Mouse (Mus musculus): ENCODE measurements at regions not wholly inside any gene's neighbourhood (a gene's known extent, or its start where the extent isn't known, plus 50 kb on each side); places are given as distances from the start of the nearest gene placed in this dataset.
A peak's percentile ranks its signal among the peaks of the same experiment; 100 is the strongest.

DNA sequence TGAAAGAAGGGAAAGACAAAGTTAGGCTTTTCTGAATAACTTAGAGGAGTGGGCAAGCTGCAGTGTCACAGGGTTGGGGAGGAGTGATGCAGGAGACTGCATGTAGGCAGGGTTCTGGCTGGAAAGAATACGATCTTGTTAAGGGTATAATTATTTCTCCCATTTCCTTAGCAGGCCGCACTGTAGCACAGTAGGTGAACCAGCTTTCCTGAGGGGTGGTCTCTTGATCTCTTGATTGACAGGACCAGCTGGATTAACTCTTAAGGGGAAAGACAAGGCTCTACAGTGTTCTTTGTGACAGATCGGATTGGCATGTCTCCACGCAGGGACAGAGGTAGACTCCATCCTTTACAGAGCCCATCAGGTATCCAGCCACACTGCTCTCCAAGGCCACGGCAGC lies 54.5 kb upstream of the Meis1 start:
- DNase-seq (ENCODE audit: low read depth, low spot score) = no peak

DNA sequence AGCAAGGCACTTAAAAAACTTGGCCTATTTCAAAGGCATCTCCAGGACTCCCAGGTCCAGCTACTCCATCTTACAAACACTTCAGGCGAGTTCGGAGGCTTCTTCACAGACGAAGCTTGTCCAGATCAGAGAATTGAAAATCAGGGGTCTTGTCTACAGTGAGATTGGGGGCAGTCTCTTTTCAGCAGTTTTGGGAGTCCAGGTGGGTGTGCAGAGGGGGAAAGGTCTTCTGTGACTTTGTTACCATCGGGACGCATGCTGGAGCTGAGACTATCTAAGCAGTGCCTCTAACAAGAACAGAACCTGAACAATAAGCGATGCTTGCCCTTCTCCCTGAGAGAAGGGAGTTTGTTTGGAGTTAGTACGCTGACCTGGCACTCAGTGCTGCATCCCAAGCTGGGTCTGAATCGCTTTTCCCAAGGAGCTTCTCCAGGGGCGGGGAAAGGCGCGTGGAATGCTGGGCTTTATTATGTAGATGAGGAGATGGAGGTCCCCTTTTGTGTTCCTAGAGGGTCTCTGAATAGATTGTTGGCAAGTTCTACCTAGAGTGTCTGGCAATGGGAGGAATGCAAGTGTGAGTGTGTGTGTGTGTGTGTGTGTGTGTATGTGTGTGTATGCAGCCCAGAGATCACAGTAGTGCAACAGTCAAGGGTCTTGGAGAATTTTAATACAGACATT lies 55.2 kb upstream of the Meis1 start:
- no peak for DNase-seq (ENCODE audit: low read depth, low spot score)

GRCm38 (mm10) chr11:19091101-19091857 lies 72.5 kb upstream of the Meis1 start:
- peak; percentile 22 for DNase-seq (ENCODE audit: low read depth, low spot score)

- DNase-seq (ENCODE audit: low read depth, low spot score) = no peak
Measured at GRCm38 (mm10) chr11:19092967-19093745, 74.4 kb upstream of the Meis1 start.

GRCm38 (mm10) chr11:19093749-19094148 lies 75.0 kb upstream of the Meis1 start:
- no peak for DNase-seq (ENCODE audit: low read depth, low spot score)

GRCm38 (mm10) chr11:19094183-19094582 lies 75.4 kb upstream of the Meis1 start:
- no peak for DNase-seq (ENCODE audit: low read depth, low spot score)

- DNase-seq (ENCODE audit: low read depth, low spot score) = no peak
Measured at GRCm38 (mm10) chr11:19102981-19103568, 84.3 kb upstream of the Meis1 start.

- no peak for DNase-seq (ENCODE audit: low read depth, low spot score)
Measured at GRCm38 (mm10) chr11:19107180-19107579, 88.4 kb upstream of the Meis1 start.

DNA sequence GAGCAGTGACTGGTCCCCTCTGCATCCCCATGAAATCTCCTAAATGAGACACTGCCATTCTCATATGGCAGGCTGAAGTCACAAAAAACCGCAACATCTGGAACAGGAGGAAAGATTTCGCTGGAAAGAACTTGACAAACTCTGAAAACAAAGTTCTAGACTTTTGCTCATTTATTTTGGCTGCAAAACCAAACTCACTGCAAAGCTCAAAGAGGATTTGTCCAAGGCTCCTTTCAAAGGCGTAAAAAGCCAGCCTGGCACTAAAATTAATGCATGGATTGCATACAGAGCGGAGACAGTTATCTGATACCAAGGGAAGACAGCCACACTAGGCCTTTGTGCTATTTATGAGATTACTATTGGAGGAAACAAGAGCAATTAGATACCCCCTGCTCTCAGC lies 90.3 kb upstream of the Meis1 start:
- DNase-seq (ENCODE audit: low read depth, low spot score) = no peak

DNA sequence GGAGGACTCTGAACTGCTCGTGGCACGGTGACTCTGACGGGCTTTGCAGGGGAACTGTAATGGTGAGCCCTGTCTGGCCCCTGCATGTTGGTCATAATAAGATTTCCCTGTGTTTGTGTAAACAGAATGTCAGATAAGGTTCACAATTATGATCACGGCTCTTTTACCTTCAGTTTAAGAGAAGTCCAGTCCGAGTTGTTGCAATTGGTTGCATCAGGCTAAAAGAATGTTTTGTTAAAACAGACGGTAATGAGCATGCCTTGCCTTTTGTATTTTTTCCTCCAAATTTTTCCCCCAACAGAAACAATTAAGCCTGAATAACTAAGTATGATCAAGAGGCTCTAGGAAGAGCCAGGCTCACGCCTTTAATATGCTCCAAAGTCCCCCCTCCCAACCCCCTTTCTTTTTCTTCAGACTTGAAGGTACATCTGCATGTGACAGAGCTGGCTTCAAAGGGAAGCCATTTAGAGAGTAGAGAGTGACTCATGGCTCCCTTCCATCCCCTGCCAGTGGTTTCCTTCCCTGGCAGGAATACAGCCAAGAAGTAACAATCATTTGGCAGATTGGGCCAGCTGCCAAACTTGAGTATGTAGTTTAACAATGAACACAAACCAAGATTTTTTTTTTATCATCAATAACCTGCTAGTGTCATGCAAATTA lies 93.3 kb upstream of the Meis1 start:
- peak; percentile 31 for DNase-seq (ENCODE audit: low read depth, low spot score)

DNA sequence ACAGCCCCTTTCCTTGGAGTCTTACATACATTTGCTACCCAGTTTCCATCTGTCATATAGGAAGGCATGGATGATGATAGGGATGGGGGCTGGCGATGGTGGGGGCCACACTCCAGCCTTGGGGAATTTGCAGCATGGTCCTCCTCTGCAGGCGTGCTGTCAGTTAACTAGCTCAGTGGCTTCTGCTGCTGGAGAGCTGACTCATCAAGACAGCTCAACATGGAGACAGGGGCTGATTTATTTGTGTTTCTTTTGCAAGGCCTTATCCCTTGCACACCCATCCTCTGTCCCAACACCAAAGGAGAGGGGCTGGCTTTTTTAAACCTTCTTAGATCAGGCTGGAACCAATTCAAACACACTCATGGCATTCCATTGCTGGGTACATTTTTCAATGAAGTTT lies 98.3 kb upstream of the Meis1 start:
- DNase-seq (ENCODE audit: low read depth, low spot score) = no peak

DNA sequence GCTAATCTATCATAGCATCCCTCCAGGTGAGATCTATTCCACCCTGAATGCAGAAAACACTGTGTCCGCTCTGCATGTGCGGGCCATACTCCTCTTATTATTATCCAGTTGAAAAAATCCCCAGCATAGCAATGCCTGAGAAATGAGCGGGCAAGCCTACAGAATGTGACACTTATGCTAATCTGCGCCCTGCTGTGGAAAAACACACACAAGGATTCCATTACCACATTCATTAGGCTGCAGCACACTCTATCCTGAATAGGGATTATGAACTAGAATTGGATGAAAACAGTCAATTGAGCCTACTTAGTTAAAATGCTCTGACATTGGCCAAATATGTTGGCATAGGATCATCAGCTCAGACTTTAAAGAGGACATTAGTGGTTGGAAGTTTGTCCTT lies 99.5 kb upstream of the Meis1 start:
- DNase-seq (ENCODE audit: low read depth, low spot score) = no peak

DNA sequence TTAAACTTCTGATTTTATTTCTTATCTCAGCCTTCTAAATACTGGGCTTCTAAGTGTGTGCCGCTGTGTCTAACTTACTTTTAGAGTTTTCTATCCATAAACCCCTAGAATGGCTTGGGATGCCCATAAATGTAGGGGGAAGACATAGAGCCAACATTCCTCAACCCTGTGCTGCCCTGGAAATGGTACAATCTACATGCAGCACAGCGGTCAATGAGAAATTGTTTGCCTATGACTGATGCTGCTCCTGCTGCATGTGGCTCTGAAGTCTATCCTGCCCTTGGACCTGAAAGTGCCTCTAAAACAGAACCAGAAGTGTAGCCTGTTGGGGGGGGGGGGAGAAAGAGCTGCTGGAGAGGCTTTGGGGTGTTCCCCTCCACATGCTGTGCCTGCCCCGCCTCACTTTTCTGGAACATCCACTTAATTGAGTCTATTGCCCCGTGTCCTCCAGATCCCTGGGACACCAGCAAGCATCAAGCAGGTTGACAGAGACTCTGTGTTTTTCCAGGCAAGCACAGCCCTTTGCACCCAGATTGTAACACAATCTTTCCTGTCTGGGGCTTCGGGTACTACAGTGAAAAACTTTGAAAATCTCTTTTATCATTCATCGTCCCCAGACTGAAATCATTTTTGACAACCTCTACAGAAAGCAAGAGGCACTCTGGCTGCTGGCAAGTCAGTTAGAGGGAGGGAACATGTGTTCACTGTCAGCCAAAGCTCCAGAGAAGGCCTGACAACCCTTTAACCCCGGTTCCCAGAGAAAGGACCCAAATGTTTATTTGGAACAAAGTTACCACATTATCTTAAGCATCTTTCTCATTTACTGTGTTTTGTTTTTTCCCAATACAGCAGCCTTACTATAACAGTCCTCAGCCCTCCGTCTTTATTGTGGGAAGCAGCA lies 101.4 kb upstream of the Meis1 start:
- DNase-seq (ENCODE audit: low read depth, low spot score) = no peak

GRCm38 (mm10) chr11:19120871-19121270 lies 102.1 kb upstream of the Meis1 start:
- no peak for DNase-seq (ENCODE audit: low read depth, low spot score)

GRCm38 (mm10) chr11:19135375-19136050 lies 116.7 kb upstream of the Meis1 start:
- DNase-seq (ENCODE audit: low read depth, low spot score) = no peak

GRCm38 (mm10) chr11:19138423-19138822 lies 119.6 kb upstream of the Meis1 start:
- peak; percentile 71 for DNase-seq (ENCODE audit: low read depth, low spot score)

DNA sequence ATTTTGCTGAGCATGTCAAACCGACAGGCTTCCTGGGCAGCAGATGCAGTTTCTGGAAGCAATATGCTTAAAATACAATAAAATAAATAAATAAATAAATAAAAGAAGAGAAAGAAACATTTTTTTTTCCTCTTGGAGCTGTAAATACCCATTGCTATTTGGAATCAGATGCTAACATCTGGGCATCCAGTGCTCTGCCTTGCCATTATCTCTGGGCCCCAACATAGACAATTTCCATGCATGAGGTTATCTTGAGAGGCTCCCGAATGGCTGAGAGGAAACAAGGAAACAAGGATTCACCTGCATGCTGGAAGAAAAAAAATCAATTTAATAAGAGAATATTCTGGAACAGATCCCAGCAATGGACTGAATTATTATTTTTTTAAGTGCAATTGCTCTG lies 120.0 kb upstream of the Meis1 start:
- DNase-seq (ENCODE audit: low read depth, low spot score) = no peak

DNA sequence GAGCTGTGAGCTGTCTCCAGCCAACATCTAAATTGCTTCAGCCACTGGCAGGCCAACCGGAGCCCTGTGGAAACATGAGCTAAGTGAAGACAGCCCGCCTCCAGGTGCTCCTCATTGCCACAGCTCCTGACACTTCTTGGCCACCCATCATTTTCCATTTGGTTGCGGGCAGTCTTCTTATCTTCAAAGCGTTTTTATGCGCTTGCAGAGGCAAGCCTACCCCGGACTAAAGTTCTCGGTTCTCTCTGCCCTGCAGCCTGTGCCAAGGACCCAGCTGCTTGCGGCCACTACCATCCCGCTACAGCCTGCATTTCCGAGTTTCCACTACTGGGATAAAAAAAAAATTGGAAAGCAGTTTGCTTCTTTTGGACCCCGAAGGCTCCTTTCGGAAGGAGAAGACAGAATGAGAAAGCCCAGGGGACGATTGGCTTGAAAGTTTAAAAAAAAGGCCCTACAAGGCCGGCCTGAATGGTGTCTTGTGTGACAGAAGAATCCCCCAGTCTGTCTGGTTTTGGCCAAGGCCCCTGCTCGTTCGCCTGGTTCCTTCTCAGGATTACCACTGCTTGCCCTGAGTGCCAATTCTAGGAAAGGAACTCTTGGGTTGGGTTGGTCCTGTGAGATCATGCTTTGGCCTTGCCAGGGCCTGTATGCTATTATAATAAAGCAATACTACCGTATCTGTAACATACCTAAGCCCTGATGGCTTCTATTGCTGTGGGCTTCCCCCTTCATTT lies 124.6 kb upstream of the Meis1 start:
- peak; percentile 3 for DNase-seq (ENCODE audit: low read depth, low spot score)

GRCm38 (mm10) chr11:19144506-19144905 lies 125.7 kb upstream of the Meis1 start:
- DNase-seq (ENCODE audit: low read depth, low spot score) = no peak
